Mouse (Mus musculus) induced T-regulatory cell, adult 2 months (primary cell): ENCODE results near the gene Gga1.
A peak's percentile ranks its signal among the peaks of the same experiment; 100 is the strongest.

ENCODE experiments used
- DNase-seq: peaks from one replicate; pipeline ENCODE4 v3.0.0-alpha.2; 2012; ENCODE audit warnings: low read depth

Gene Gga1

GRCm38 (mm10) chr15:78937963-78938362 lies 61.0 kb downstream of the Gga1 start:
- no peak for DNase-seq

DNA sequence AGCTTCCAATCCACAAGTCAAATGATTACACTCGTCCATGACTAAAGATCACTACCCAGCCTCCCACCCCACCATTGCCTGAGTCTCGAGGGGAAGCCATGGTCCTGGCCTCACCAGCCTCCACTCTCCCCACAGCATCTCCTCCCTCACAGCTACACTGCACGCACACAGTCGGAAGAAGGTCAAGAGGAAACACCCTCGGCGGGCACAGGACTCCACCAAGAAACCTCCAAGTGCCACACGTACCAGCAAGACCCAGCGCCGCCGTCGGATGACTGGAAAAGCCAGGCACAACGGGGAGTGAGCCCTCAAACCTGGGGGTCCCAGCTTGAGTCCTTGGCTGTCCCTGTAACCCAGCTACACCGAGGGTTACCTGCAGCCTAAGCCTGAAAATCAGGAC lies 63.3 kb downstream of the Gga1 start:
- DNase-seq = no peak

DNA sequence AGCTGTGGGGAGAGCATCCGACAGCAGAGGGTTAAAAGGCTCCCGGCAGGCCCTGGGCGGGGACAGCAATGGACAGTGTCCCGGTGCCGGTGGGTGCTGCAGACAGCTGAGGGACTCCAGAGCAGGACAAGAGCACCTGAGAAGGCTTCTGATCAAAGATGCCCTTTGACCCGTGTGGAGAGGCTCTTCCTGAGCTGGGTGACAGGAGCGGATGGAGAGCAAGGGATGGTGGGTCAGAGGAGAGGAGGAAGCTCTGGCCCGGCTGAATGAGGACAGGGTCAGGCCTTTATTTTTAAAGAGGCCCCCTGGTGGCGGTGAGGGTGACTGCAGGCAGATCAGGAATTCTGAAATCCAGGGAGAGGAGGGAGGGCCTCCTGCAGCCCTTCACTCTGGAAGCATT lies 65.7 kb downstream of the Gga1 start:
- peak; percentile 76 for DNase-seq
